Mouse (Mus musculus): ENCODE data around the gene Slc1a5.

The Slc1a5 gene

DNA sequence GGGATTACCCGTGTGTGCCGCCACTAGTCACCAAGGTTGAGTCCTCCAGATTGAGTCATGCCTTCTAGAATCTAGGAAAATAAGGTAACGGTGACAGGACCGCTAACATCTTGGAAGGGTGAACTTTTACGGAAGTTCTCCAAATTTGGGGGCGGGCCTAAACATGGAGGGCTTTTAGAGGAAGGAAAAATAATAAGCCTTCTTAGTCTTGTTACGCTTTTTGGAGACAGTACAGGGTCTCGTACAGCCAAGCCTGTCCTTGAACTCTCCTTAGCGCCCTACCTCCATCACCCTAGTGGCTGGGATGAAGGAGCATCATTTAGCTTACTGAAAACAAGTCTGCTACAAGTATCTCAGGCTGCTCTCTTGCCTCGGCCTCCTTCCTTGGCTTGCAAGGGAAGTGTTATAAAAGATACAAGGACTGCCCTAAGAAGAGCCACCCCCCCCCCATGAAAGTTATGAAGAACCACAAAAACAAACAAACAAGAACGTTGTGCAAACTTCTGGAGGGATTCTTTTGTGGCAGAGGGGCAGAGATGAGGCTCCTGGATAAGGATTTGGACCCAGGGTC is 1.5 kb downstream of the Slc1a5 start:
- DNase-seq (ENCODE audit: low read depth, low spot score) = no peak

DNA sequence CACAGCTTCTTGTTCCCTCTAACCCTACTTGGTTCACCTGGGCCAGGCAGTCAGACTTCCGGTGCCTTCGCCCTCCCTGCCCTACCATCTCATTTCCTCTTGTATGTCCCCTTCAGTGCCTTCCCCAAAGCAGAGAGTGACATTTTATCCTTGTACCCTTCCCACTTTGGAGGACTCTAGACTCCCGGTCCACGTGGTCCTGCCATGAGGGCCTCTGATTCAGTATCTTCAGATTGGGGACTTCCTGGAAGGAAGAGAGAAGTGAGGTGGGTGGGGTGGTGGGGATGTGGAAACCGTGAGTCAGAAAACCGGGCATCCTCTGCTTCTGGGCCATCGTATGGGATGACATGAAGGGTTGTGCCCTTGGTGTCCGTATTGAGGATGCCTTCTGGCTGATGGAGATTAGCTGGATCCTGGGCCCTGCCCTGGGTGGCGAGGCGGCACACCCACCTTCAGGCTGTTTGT is 2.1 kb downstream of the Slc1a5 start:
- DNase-seq (ENCODE audit: low read depth, low spot score) = no peak

DNA sequence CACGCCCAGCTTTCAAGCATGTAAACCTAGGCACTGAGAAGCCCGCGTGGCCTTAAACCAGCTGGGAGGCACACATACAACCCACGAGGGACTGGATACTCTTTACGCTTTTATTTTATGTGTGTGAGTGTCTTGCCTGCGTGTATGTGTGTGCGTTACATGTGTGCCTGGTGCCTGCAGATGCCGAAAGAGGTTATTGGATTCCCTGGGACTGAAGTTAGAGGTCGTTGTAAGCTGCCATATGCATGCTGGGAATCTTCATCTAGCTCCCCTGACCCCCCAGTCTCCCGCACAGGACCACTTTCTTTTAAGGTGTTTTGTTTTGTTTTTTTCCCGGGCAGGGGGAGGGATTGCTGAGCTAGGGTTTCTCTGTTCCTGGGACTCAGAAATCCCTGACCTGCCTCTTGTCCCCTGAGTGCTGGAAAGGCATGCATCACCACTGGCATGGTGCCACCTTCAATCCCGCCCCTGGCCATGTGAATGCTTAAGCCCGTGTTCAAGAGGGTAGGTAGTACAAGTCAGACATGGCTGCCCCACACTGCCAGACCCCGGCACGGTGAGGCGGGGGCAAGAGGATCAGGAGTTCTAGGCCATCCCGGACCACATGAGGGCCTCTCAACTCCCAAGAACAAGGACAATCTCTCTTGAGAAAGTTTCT is 2.7 kb downstream of the Slc1a5 start:
- no peak for DNase-seq (ENCODE audit: low read depth, low spot score)

DNA sequence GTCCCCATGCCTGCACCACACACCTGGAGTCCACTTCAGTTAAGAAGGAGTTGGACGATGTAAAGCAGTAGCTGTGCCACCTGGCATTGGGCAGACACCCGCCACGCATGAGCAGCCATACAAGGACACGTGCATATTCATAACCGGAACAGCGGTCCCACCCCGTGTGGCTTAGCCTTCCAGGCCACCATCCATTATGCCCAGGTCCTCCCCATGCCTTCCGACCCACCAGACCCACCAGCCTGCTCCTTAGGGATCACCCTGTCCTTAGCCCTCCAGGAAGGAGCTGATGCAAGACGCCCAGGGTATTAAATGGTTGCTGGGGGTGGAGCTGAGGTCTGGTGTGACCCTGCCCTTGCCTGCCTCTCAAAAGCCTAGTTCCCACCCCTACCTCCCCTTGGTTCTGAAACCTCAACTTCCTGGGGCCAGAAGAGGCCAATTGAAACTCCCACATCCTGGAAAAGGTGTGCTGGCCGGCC is 3.4 kb downstream of the Slc1a5 start:
- DNase-seq (ENCODE audit: low read depth, low spot score) = no peak

DNA sequence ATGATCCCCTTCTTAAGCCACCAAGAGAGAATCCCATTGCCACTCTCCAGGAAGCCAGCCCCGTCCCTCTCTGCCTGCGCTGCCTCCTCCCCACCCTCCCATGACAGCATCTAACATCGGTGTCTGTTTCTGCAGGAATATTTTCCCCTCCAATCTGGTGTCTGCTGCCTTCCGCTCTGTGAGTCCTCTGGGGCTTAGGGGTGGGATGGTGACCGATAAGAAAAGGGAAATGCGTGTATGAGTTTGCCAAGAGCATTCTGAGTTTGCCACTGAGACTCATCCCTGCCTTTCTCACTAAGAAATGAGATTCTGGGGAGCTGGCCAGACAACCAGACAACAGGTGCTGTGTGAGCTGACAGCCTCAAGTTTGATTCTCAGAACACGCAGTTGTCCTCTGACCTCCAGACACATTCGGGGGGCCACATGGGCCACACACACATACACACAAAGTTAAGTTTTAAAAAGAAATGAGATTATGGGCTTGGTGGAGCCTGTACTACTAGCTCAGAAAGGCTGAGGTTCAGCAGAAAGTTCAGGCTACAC is 4.5 kb downstream of the Slc1a5 start:
- no peak for DNase-seq (ENCODE audit: low read depth, low spot score)

DNA sequence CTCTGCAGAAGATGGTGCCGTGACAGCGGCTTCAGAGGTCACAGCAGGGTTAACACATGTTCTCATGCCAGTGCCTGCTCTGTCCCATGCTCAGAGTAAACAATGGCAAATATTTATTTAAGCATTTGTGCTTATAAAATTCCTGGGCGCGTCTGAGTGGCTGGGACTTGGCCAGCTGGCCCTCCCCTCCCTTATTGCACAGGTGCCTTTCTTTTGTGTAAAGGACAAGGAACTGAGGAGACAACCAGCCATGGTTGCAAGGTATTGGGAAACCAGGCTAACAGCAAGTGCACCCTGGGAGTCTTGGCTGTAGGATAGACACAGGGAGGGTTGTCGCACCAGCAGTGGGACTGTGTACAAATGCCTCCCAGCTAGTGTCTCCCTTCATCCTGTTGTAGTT is 11.2 kb downstream of the Slc1a5 start:
- DNase-seq (ENCODE audit: low read depth, low spot score) = no peak

DNA sequence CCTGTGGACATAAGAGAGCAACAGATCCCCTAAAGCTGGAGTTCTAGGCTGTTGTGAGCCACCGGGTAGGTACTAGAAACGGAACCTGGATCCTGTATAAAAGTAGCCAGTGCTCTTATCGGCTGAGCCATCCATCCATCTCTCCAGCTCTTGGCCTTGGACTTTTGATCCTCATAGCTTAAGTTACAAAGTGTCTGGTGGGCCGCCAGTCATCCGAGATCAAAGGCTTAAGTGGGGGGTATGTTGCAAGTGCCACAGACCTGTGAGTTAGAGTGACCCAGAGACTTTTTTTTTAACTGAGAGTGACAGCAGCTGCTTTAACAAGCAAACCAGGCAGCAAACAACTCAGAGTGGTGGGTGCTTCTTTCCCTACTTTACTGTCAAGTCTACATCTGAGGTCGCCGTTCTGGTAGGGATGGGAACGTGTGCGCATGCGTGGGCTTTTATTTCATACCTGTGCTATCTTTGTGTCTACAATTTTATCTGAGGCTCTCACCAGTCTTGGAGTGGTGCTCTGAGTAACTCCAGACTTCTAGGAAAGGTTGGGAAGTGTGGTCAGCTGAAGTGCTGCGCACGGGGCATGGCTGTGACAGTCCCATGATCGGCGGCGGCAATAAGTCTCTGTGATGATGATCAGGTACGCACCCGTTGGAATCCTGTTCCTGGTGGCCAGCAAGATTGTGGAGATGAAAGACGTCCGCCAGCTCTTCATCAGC is 12.0 kb downstream of the Slc1a5 start:
- DNase-seq (ENCODE audit: low read depth, low spot score) = no peak

DNA sequence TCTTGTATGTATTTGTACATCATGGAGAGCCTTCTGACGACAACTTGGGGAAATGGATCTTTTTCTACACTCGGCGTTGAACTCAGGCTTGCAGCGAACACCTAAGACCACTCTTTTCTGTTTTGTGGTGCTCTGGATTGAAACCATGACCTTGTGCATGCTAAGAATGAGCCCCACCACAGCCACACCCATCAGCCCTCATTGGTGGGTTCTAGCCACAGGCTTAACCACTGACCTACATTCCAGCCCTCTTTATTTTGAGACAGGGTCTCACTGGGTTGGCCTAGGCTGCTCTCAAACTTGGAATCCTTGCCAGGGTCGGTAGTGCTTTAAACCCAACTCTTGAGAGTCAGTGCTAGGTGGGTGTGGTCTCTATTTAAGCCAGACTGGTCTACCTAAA is 13.7 kb downstream of the Slc1a5 start:
- no peak for DNase-seq (ENCODE audit: low read depth, low spot score)

DNA sequence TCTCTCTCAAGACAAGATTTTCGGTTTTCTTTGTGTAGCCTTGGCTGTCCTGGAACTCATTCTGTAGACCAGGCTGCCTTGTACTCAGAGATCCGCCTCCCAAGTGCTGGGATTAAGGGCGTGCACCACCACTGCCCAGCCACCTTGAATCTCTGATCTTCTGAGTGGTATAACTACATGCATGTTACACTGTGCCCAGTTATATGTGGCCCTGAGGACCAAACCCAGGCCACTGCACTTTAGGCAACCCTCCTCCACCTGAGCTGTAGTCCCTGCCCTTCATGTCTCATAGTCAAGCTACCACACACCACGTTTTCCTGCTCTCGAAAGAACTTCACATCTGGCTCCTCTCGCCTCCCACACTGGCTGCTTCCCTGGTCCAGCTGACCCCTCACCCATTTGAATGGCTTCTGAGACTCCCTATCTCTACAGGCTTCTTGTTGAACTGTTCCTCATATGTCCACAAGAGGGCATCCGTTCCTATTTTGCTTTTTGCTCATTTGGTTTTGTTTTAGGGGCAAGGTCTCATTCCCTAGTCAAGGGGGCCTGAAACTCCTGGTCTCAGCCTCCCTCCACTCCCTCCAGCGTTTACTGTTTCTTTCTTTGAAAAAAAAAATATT is 23.4 kb downstream of the Slc1a5 start:
- no peak for DNase-seq (ENCODE audit: low read depth, low spot score)

DNA sequence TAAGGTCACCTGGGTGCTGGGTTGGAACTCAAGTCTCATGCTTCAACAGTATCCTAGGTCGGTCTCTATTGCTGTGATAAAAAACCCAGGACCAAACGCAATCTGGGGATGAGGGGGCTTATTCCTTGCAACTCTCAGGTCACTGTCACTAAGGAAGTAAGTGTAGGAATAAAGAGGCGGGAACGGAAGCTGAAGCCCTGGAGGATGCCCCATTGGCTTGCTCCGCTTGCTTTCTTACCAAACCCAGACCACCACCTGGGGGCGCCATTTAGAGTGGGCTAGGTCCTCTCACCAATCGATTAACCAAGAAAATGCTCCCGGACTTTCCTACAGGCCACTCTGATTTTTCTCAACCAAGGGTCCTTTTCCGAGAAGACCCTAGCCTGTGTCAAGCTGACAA is 26.8 kb downstream of the Slc1a5 start:
- DNase-seq (ENCODE audit: low read depth, low spot score) = no peak

DNA sequence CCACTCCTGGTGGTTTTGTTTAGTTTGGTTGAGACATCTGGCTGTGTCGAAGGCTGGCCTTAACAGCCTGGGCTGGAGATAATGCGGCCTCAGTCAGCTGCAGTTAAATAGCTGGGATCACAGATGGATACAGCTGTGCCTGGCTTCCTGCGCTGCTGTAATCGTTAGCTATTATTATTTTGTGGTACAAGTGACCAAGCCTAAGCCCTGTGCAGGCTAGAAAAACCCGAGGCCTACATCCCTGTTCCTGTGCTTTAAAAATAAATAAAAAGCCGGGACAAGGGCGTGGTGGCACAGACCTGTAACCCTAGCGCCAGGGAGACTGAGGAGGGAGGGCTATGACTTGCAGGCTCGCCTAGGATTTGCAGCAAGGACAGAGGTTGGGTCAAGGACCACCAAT is 27.5 kb downstream of the Slc1a5 start:
- no peak for DNase-seq (ENCODE audit: low read depth, low spot score)

DNA sequence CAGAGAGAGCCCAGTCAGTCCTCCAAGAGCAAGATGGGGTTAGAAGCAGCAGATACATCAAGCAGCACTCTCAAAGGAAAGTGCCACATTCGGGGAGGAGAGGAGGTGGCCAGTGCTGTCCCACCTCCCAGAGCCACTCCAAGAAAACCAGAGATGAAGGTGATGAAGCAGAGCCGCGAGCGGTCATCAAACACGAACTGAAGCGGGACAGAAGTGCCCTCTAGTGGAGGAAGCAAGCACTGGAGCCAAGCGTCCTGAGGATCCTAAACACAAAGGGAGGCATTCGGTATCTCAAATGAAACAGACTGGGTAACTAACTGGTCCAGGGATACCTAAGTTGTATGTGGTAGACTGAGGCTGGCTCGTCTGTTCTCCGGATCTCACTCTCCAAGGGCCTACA is 28.6 kb downstream of the Slc1a5 start:
- DNase-seq (ENCODE audit: low read depth, low spot score) = no peak

DNA sequence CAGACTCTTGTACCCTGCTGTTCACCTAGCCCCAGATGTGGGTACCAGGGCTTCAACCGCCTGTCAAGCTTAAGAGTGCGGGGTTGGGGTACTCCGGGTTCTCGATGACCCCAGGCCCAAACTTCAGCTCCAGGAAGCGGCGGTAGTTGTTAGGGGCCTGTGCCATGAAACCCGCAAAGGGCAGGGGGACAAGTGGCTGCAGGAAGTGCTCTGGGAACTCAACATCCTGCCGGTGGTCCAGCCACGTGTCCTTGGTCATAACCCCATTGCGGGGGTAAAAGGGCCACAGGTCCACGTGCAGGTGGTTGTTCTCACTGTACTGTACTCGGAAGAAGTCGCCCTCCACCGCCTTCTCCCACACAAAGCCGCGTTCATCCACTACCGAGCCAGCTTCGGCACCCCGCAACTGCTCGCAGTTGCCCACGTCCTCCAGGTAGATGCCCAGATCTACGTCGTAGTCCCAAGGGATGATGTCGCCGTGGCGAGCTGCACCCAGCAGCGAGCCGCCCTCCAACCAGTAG is 29.3 kb downstream of the Slc1a5 start:
- DNase-seq (ENCODE audit: low read depth, low spot score) = no peak

DNA sequence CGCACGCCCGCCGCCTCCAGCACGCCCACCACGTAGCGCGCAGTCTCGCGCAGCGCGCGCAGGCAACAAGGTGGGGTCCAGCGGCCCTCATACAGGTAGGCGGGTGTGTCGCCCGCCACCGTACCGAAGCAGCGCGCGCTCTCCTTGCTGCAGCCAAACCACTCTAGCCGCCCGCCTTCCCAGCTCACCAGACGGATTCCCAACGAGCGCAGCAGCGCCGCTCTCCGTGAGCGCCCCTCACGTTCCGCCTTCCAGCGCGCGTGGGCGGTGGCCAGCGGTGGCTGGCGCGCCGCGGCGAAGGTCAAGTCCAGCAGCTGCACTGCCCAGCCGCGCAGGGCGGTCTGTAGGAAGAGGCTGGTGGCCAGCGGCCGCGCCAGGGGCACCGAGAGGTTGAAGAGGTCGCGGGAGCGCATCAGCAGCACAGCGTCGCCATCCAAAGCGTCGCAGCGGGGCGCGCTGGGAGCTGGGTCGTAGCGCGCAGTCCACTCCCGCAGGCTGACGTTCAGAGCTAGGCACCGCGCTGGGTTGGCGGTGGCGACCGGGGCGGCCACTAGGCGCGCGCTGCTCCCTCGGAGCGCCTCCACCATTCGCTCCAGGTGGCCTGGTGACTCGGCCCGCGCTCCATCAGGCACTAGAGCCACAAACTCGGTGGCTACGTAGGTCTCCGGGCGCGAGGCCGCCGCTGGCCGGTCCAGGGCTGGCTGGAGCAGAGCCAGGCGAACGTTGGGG is 29.9 kb downstream of the Slc1a5 start:
- no peak for DNase-seq (ENCODE audit: low read depth, low spot score)

DNA sequence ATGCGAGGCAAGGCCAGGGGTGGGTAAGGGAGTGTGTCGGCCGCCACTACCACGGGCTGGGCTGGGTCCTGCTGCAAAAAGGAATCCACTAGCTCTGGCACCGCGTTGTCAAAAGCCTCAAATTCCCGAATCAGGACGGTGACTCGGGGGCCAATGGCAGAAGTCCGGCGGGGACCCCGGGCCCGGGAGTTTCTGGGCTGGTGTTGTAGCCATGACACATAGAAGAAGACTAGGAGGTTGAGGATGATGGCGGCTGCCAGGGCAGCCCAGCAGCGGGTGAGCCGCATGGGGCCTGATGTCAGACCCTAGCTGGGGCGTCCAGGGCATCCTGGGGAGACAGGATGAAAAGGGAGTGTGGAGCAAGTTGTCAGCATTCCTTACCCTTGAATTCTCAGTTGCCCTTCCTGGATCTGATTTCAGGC is 30.5 kb downstream of the Slc1a5 start:
- DNase-seq (ENCODE audit: low read depth, low spot score) = no peak

DNA sequence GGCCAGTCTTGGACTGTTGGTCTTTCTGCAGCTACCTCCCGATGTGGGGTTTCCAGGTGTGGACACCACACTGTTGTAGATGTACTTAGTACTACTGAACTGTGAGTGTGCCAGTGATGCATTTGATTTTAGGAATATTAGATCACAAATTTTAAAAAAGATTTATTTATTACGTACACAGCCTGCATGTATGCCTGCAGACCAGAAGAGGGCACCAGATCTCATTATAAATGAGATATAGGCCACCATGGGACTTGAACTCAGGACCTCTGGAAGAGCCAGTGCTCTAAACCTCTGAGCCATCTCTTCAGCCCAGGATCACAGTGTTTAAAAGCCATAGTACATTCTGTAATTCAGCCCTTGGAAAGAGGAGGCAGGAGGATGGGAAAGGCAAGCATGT is 31.4 kb downstream of the Slc1a5 start:
- DNase-seq (ENCODE audit: low read depth, low spot score) = no peak

DNA sequence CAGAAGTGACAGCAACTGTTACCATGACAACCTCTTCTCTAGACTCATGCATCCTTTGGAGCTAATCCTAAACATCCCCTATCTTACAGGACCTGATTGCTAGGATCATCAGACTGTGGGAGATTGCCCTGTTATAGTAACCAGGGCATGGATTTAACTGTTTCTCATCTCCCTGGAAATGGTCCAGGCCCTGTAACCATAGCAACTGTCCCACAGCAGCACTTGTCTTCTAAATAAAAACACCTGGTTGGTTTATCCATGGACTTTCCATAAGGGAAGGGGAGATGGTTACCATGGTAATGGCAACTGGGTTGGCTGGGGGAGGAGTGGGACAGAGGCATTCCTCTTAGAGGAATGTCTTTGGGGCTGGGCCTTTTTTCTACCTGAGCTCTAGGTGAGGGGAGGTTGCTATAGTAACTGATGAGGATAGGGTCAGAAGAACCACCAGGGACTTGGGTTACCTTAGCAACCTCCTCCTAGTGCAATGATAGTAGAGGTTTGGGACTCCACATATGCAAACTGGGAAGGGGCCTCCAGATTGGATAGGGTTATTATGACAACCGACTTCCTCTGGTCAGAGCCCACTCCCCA is 34.3 kb downstream of the Slc1a5 start, which contains the start of gene Strn4:
Gene Strn4, plus strand, starts transcription at position 539 of the 591 bp plus-strand sequence.
- DNase-seq (ENCODE audit: low read depth, low spot score) = no peak

DNA sequence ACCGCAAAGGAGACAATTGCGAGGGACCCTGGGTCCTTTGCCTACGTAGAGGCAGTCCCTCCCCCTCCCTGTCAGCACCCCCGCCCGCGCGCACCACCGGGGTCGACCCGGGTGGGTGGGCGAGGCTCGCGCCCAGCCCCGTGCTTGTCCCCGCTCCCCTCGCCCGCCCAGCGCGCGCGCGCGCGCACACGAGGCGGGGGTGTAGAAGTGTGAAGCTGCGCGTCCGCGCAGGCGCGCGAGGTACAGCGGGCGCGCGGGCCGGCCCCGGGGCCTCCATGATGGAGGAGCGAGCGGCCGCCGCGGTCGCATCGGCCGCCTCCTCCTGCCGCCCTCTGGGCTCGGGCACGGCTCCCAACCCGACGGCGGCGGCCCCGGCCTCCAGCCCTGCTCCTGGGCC is 34.9 kb downstream of the Slc1a5 start:
- no peak for DNase-seq (ENCODE audit: low read depth, low spot score)

DNA sequence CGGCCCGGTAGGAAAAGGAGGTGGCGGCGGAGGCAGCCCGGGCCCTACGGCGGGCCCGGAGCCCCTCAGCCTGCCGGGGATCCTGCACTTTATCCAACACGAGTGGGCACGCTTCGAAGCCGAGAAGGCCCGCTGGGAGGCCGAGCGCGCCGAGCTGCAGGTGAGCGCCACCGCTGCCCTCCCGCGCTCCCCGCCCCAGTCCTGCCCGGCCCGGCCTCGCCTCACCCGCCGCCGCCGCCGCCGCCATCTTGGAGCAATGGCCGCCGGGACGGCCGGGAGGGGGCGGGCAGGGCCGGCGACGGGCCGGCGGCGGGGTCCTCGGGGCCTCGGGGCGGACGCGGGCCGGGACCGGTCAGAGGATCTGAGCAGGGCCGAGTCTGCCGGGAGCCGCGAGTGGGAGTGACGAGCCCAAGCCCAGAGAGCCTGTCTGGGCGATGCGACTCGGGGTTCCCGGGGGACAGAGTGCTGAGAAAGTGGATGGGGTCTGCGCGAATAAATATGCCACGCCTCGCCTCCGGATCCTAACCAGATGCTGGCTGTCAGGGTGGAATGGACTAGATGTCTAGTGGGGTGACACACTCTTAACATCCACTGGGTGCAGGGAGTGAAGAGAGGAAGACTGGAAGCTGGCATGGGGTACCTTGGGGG is 35.5 kb downstream of the Slc1a5 start, which contains the start of gene Fkrp:
Gene Fkrp, minus strand, starts transcription at position 258 of the 648 bp plus-strand sequence.
- no peak for DNase-seq (ENCODE audit: low read depth, low spot score)

DNA sequence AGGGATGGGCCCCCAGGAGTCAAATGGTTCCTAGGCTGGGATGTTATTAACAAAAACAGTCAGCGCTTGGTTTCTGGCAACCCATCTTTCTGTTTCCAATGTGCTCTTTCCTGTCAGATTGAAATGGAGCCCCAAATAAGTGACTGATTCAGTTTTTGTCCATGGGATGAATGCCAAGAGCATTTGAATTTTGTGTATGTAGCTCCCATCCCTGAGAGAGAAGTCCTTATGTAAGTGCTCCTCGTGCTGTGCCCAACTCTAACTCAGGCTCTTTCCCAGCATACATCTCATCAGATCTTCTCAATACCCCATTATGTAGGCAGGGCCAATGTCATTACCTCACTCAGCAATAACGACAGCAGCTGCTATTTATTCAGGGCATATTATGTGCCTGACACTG is 36.6 kb downstream of the Slc1a5 start:
- DNase-seq (ENCODE audit: low read depth, low spot score) = no peak

Data from WW6 (cell line).